8 mouse cellular contexts compared by ENCODE assay signal in the genomic region with DNA sequence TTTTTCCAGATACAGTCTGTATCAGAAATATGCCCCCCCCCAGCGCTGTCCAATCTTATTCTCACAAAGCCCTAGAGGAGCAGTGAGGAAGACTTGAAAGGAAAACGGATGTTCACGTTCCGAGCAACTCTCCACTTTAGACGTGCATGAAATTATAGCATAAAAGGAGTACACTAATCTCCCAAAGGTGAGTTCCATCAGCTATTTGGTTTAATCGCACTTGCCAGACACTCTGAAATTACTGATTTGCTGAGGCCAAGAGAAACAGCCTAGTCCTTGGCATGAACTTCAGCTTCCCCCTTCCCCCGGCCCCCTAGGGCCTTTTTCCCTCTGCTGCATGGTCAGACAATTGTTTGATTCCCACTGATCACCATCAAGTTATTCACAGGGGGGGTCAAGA. TPM values are rescaled to one million over a fixed set of nuclear protein-coding genes. Genes with fewer than 3 reads are reported as not detected.
DNase-seq lines count a peak whose midpoint lies in the region; ATAC-seq and TF ChIP-seq lines count a peak whose summit lies in the region.

No protein-coding gene starts in this region.

- peak overlapping the region; percentile 99 for H3K4me2 ChIP-seq in CH12.LX (ENCODE audit: insufficient read depth, low read depth, poor library complexity, severe bottlenecking)
- peak overlapping the region; percentile 93 for H3K4me2 ChIP-seq in forebrain, postnatal 0 days (ENCODE audit: low read depth)

- H3K36me3 ChIP-seq in heart, embryonic 10.5 days = no peaks in the 10 kb centered on the region; the same call in 1 of the 2 replicates
- peaks cover 5 to 33% of the 10 kb centered on the region in 2 experiments for H3K36me3 ChIP-seq in CH12.LX (replicated peaks in 1 of 2; ENCODE audit: control insufficient read depth in 1 of 2, insufficient read depth in 1 of 2, low read length in 1 of 2)
- H3K36me3 ChIP-seq in forebrain, postnatal 0 days (ENCODE audit: insufficient read depth) = no peaks in the 10 kb centered on the region

- intact Hi-C loops in heart, postnatal 25 days (cut with DNase I) = loop anchor here (2.0 to 5.0 kb wide), 2 partner anchors 49 to 92 kb away; no protein-coding TSS in a partner anchor
- intact Hi-C loops in left cerebral cortex, postnatal 10 days (cut with DNase I) = loop anchor here (5.0 kb wide), 1 partner anchor 96 kb away; a partner anchor contains a TSS

- H3K27ac ChIP-seq in heart, embryonic 10.5 days = peak overlapping the region; percentile 99; the same call in 1 of the 2 replicates
- H3K27ac ChIP-seq in CH12.LX (ENCODE audit: insufficient read depth, low read depth) = no peak overlapping the region
- H3K27ac ChIP-seq in forebrain, postnatal 0 days (ENCODE audit: low read depth, low read length) = no peak overlapping the region

- dilution Hi-C loops in CH12.LX (cut with MboI; ENCODE audit: extremely low pct_ligation_motif_present, extremely low pct_unique_long_range_greater_than_20kb, low sequenced_read_pairs) = no loop called here

- no peak for TF ChIP-seq CTCF in CH12.LX (conservative IDR thresholded peaks at IDR 0.05 in 1 of 2, IDR thresholded peaks at IDR 0.05 in 1 of 2; ENCODE audit: low read depth in 2 of 2, low read length in 2 of 2)
- no peak for TF ChIP-seq CTCF in forebrain, postnatal 0 days (IDR thresholded peaks at IDR 0.05; ENCODE audit: low read depth)

- 9% methylated on average over 7 of the region's 7 CpGs for WGBS in heart, embryonic 10.5 days
- WGBS in forebrain, postnatal 0 days = 4% methylated on average over 7 of the region's 7 CpGs

- in situ Hi-C loops in CH12.LX (cut with MboI; ENCODE audit: low pct_ligation_motif_present, low pct_unique_long_range_greater_than_20kb, low sequenced_read_pairs) = no loop called here

- peak overlapping the region; percentile 99 for H3K9ac ChIP-seq in CH12.LX (ENCODE audit: insufficient read depth, low read depth)
- H3K9ac ChIP-seq in forebrain, postnatal 0 days = peak overlapping the region; percentile 94

- H3K4me3 ChIP-seq in heart, embryonic 10.5 days = peak overlapping the region; percentile 97
- H3K4me3 ChIP-seq in CH12.LX (replicated peaks in 1 of 3; ENCODE audit: low read depth in 2 of 3, low read length in 2 of 3, poor library complexity in 1 of 3) = peak overlapping the region; percentile 74 to 86 (median 85)
- H3K4me3 ChIP-seq in forebrain, postnatal 0 days (ENCODE audit: low read depth, low read length) = peak overlapping the region; percentile 87

- peaks cover 67% of the 10 kb centered on the region for H3K79me2 ChIP-seq in CH12.LX (replicated peaks; ENCODE audit: control insufficient read depth, extremely low read depth, insufficient read depth, poor library complexity, severe bottlenecking)

- no peak for TF ChIP-seq EP300 in CH12.LX (IDR thresholded peaks at IDR 0.05; ENCODE audit: low read length)

- peaks cover 40% of the 10 kb centered on the region for H3K4me1 ChIP-seq in heart, embryonic 10.5 days
- H3K4me1 ChIP-seq in CH12.LX (ENCODE audit: control insufficient read depth in 1 of 2, insufficient read depth in 2 of 2) = peaks cover 21 to 56% of the 10 kb centered on the region in 2 experiments
- peaks cover 8% of the 10 kb centered on the region for H3K4me1 ChIP-seq in forebrain, postnatal 0 days (ENCODE audit: insufficient read depth)

- H3K27me3 ChIP-seq in heart, embryonic 10.5 days (ENCODE audit: insufficient read depth, poor library complexity, severe bottlenecking) = no peaks in the 10 kb centered on the region
- peaks cover 1% of the 10 kb centered on the region for H3K27me3 ChIP-seq in CH12.LX (replicated peaks)
- no peaks in the 10 kb centered on the region for H3K27me3 ChIP-seq in forebrain, postnatal 0 days (ENCODE audit: insufficient read depth, low read length)

- no peak for TF ChIP-seq POLR2A in CH12.LX (IDR thresholded peaks at IDR 0.05; ENCODE audit: low read depth, low read length)

- DNase-seq in heart, embryonic 10.5 days (ENCODE audit: low spot score) = no peak
- no peak for DNase-seq in heart, postnatal 25 days (ENCODE audit: low spot score)
- no peak for DNase-seq in CH12.LX (ENCODE audit: extremely low read depth)
- DNase-seq in forebrain, postnatal 0 days = no peak
- no peak for DNase-seq in cerebellum, adult 18-20 months
- DNase-seq in left cerebral cortex, postnatal 10 days (ENCODE audit: extremely low spot score in 1 of 2, low spot score in 2 of 2) = no peak
- no peak for DNase-seq in layer of hippocampus, postnatal 14 days (ENCODE audit: low spot score in 2 of 2)

- TF ChIP-seq RAD21 in CH12.LX (IDR thresholded peaks at IDR 0.05; ENCODE audit: low read depth, low read length) = no peak

- H3K9me3 ChIP-seq in heart, embryonic 10.5 days = no peaks in the 10 kb centered on the region
- no peaks in the 10 kb centered on the region for H3K9me3 ChIP-seq in CH12.LX (replicated peaks; ENCODE audit: low read length)
- H3K9me3 ChIP-seq in forebrain, postnatal 0 days (ENCODE audit: low read length) = no peaks in the 10 kb centered on the region

- ATAC-seq in forebrain, postnatal 0 days = no peak
- ATAC-seq in megakaryocyte-erythroid progenitor cell, adult 5-6 weeks (replicated peaks; ENCODE audit: low FRiP score, low TSS enrichment, poor library complexity, severe bottlenecking) = peak; percentile 19; the same call in 1 of the 2 replicates

TF ChIP-seq in CH12.LX, 34 proteins besides CTCF, POLR2A, EP300 and RAD21:
- no peak for TF ChIP-seq KAT2A (IDR thresholded peaks at IDR 0.05; ENCODE audit: insufficient replicate concordance, low read length)
- TF ChIP-seq UBTF (IDR thresholded peaks at IDR 0.05; ENCODE audit: low read depth, low read length) = 0 out of 2 replicates have a peak, but pooled peaks have one; percentile 8
- TF ChIP-seq USF1 (IDR thresholded peaks at IDR 0.05; ENCODE audit: low read depth, low read length) = no peak
- TF ChIP-seq NELFE (IDR thresholded peaks at IDR 0.05; ENCODE audit: low read depth, low read length) = no peak
- TF ChIP-seq MYC (IDR thresholded peaks at IDR 0.05; ENCODE audit: low read depth, low read length) = no peak
- no peak for TF ChIP-seq ZNF384 (IDR thresholded peaks at IDR 0.05; ENCODE audit: low read depth, low read length)
- peak; percentile 57; the same call in 1 of the 2 replicates for TF ChIP-seq SIN3A (IDR thresholded peaks at IDR 0.05; ENCODE audit: low read length)
- TF ChIP-seq USF2 (conservative IDR thresholded peaks at IDR 0.05; ENCODE audit: low read depth, low read length) = no peak

RNA-seq across cellular contexts. Expression of a gene that starts 55.4 kb away (rescaled TPM):
- 16.8 and 24.3 TPM in 2 replicates for polyA plus RNA-seq in heart, embryonic 10.5 days (2016; fragmentation: Nextera tagmentation; extraction: Ambion mirVana)
- total RNA-seq in heart, postnatal 25 days (2021) = 10 to 100 TPM; 44.2 to 52.5 TPM
- total RNA-seq in CH12.LX (2012; rRNA removed) (113 and 140 TPM in 2 replicates), CH12.LX (2014; rRNA removed) (143 and 169 TPM in 2 replicates)
- polyA plus RNA-seq in CH12.LX (2012; ENCODE audit: insufficient read length, low read depth) = 156 and 169 TPM in 2 replicates
- 119 and 200 TPM in 2 replicates for total RNA-seq in forebrain, postnatal 0 days (2014; rRNA removed)
- polyA plus RNA-seq in forebrain, postnatal 0 days (2015; fragmentation: Nextera tagmentation; extraction: Ambion mirVana) = 14.5 and 18.9 TPM in 2 replicates
- 196 and 235 TPM in 2 replicates for total RNA-seq in megakaryocyte-erythroid progenitor cell, adult 5-6 weeks (2014; fragmentation: Nextera tagmentation)
- 202 and 222 TPM in 2 replicates for total RNA-seq in megakaryocyte-erythroid progenitor cell, adult 5-6 weeks (2017)
- 100 to 1,000 TPM; 163 to 164 TPM for total RNA-seq in left cerebral cortex, postnatal 10 days (2021)
- total RNA-seq in layer of hippocampus, postnatal 14 days (2021) = 100 to 1,000 TPM; 149 to 167 TPM

RNA-seq across cellular contexts. Expression of a gene that starts 56.2 kb away (rescaled TPM):
- not detected in 2 replicates for polyA plus RNA-seq in heart, embryonic 10.5 days (2016; fragmentation: Nextera tagmentation; extraction: Ambion mirVana)
- total RNA-seq in heart, postnatal 25 days (2021) = not detected
- total RNA-seq in CH12.LX (2012; rRNA removed) (not detected in 2 replicates), CH12.LX (2014; rRNA removed) (not detected in 2 replicates)
- polyA plus RNA-seq in CH12.LX (2012; ENCODE audit: insufficient read length, low read depth) = not detected in 2 replicates
- total RNA-seq in forebrain, postnatal 0 days (2014; rRNA removed) = not detected in 2 replicates
- not detected in 2 replicates for polyA plus RNA-seq in forebrain, postnatal 0 days (2015; fragmentation: Nextera tagmentation; extraction: Ambion mirVana)
- not detected in 2 replicates for total RNA-seq in megakaryocyte-erythroid progenitor cell, adult 5-6 weeks (2014; fragmentation: Nextera tagmentation)
- not detected in 2 replicates for total RNA-seq in megakaryocyte-erythroid progenitor cell, adult 5-6 weeks (2017)
- total RNA-seq in left cerebral cortex, postnatal 10 days (2021) = not detected
- not detected for total RNA-seq in layer of hippocampus, postnatal 14 days (2021)
